Mouse (Mus musculus): ENCODE measurements around the gene Tas2r140.

Tas2r140 gene

DNA sequence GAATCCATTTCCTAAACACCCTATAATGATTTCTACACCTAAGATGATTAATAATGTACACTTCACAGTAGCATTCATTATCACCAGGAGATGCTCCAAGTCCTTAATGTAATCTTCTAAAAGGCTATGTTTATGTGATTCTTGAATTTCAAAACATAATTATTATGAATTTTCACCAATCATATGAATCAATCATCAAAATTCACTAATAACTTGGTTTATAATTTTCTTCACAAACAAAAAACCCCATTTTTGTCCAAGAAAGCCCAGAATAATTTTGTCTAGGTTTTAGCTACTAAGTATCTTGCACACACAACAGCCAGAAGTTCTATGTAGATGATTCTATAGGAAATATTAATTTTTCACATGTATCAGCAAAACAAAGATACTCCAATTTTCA, at the start of gene Tas2r140:
TSS of gene Tas2r140 (minus strand) at position 101 of the 400 bp plus-strand sequence.
- DNase-seq (ENCODE audit: low spot score), result no peak

DNA sequence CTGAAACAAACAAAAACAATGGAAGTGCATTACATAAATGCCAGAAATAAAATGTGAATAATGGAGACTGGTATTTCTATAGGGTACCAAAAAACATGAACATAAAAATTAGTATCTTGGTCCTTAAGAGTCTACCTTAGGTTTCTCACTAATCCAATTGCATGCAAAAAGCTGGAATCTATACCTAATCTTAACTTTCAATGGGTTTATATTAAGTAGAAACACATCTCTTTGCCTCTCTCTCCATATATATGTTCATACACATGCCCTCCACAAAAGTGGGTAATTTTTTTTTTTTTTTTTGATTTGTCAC, 48.9 kb upstream of the Tas2r140 start, which contains the start of gene Smim10l1:
TSS of gene Smim10l1 (plus strand) at position 301 of the 313 bp plus-strand sequence.
- DNase-seq (ENCODE audit: low spot score), result no peak

DNA sequence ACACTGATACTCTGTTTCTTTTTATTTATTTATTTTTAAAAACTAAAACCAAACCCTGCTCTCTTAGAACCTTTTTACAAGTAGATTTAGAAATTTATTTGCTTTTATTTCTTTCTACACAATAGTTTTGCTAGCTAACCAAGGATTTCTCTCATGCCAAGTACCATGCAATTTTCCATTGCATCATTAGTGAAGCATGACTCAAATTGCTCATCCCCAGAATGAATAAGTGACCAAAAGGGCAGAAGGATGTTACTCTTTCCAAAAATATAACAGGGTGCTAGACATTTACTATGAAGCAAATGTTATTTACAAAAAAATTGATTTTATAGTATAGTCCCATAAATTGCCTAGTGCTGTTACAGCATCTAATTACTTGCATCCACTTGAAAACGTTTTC, 46.8 kb upstream of the Tas2r140 start:
- no peak for DNase-seq (ENCODE audit: low spot score)

DNA sequence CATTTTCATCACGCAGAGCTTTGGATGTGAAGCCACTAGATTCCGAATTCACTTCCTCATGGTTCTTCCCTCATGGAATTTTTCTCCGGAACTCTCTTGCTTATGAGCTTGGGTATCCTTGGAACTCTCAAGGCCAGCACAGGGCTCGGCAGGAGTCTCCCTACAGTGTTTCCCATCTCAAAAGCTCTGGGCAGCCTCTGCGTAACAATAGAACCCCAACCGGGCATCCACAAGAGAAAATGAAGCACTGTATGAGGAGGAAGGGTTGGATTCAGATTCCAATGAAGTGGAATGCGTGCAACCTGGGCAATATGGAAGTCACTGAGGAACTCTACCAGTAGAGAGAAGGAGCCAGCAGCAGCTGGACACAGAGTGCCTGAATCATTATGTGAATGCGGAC, 36.6 kb upstream of the Tas2r140 start:
- DNase-seq (ENCODE audit: low spot score), result no peak

DNA sequence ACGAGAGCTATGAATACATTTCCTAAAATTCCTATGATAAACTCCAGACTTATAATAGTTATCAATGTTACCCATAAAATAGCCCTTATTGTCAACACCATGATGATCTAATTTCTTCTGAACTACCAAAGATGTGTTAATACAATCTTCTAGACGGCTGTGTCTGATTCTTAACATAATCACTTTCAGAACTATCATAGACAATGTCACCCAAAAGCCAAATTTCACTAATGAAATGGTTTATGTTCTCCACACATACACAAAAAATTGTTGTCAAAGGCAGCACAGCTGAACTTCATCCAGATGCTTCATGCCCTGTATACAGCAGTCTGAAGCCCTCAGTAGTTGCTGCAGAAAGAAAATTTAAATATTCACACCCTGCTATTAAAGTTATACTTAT, 18.6 kb downstream of the Tas2r140 start, which contains the start of gene Tas2r103:
TSS of gene Tas2r103 (minus strand) at position 101 of the 400 bp plus-strand sequence.
- DNase-seq (ENCODE audit: low spot score), result no peak

Measured in testis, postnatal 14 days (tissue).